Mouse (Mus musculus) liver, postnatal 0 days (tissue): Measurements from ENCODE around the gene H2-DMa. TPM values are rescaled to one million over a fixed set of nuclear protein-coding genes. Genes with fewer than 3 reads are reported as not detected.
A peak's percentile ranks its signal among the peaks of the same experiment; 100 is the strongest.

ENCODE experiments used
- ATAC-seq: fragments of 200-750 bp; cut with Nextera tagmentation; 2 replicates; pipeline ENCODE4 v1.8.0; 2017; ENCODE audit warnings: mild to moderate bottlenecking, moderate library complexity
- DNase-seq: peaks from one replicate; pipeline ENCODE4 v3.0.0-alpha.2; 2016
- H3K27ac ChIP-seq: fragments of 300-500 bp; sonication (generic); 2 replicates; pipeline ENCODE4 v1.5.1; 2014; ENCODE audit warnings: antibody characterized with exemption, moderate library complexity, mild to moderate bottlenecking, low read depth
- H3K27me3 ChIP-seq: fragments of 300-500 bp; sonication (generic); 2 replicates; pipeline ENCODE4 v1.6.1; 2014; ENCODE audit warnings: low read length, control low read depth, mixed read lengths; ENCODE audit not compliant: insufficient read depth
- H3K36me3 ChIP-seq: fragments of 300-500 bp; sonication (generic); replicated peaks from 2 replicates; pipeline ENCODE4 v1.6.1; 2014; ENCODE audit warnings: mild to moderate bottlenecking, control low read depth, low read length, moderate library complexity, mixed read lengths; ENCODE audit not compliant: insufficient read depth
- H3K4me1 ChIP-seq: fragments of 300-500 bp; sonication (generic); 2 replicates; pipeline ENCODE4 v1.6.1; 2014; ENCODE audit warnings: antibody characterized with exemption, mild to moderate bottlenecking, control low read depth; ENCODE audit not compliant: insufficient read depth
- H3K4me2 ChIP-seq: fragments of 300-500 bp; sonication (generic); 2 replicates; pipeline ENCODE4 v1.6.1; 2014; ENCODE audit warnings: low read depth, mild to moderate bottlenecking, low read length, moderate library complexity, mixed read lengths
- H3K4me3 ChIP-seq: fragments of 300-500 bp; sonication (generic); 2 replicates; pipeline ENCODE4 v1.5.1; 2014; ENCODE audit warnings: low read depth, low read length
- H3K9ac ChIP-seq: fragments of 300-500 bp; sonication (generic); replicated peaks from 2 replicates; pipeline ENCODE4 v1.6.1; 2014; ENCODE audit warnings: mild to moderate bottlenecking, moderate library complexity
- H3K9me3 ChIP-seq: fragments of 300-500 bp; sonication (generic); 2 replicates; pipeline ENCODE4 v1.6.1; 2016; ENCODE audit warnings: mild to moderate bottlenecking, control low read depth, low read length, mixed read lengths
- CTCF ChIP-seq: sonication (generic); IDR thresholded peaks from 2 replicates; pipeline ENCODE4 v1.5.1; 2016; ENCODE audit warnings: antibody characterized with exemption, low read depth
- EP300 ChIP-seq: IDR thresholded peaks from 2 replicates; pipeline ENCODE4 v1.6.1; 2016; ENCODE audit warnings: antibody characterized with exemption, low read depth, mild to moderate bottlenecking
- WGBS: fragments of 180-500 bp; shearing (Covaris S2); extraction: QIAGEN DNeasy Blood & Tissue Kit; methylation state at CpG from one replicate; pipeline ENCODE4 v1.1.7; 2014; ENCODE audit not compliant: insufficient replicate concordance; 5-methylcytosine and 5-hydroxymethylcytosine counted together
- polyA plus RNA-seq: library from polyadenylated mRNA; unstranded; fragments of >200 nt; fragmentation: Nextera tagmentation; extraction: Ambion mirVana; gene quantifications from 2 replicates; pipeline ENCODE4 v1.2.1, GENCODE M21; 2015

Gene H2-DMa
- polyA plus RNA-seq, 1 experiment from 2014 or later, result 11.9 TPM

DNA sequence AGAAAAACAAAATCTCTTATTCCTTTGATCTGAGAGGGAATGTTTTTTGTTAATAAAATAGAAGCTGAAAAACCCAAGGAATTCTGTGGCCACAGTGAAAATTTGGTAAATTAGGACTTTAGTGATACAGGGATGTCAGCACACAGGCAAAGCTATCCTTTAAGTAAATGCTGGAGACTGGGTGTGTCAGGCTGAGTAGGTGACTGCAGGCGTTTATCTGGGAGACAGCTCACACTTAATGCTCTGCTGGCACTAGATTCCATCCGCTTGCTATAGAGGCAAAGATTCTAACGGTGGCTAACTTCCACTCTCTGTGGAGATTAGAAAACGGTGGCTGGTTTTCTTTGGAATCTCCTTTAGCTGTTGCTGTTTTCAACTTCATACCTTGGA, 51.1 kb downstream of the H2-DMa start:
- Histone ChIP-seq H3K4me2 (peak overlapping the region; percentile 68; the same call in 1 of the 2 replicates), H3K9me3 (no peaks in the 10 kb centered on the region), H3K9ac (no peak overlapping the region), H3K27ac (no peak overlapping the region), H3K4me1 (peaks cover 3% of the 10 kb centered on the region), H3K27me3 (no peaks in the 10 kb centered on the region), H3K36me3 (no peaks in the 10 kb centered on the region), H3K4me3 (no peak overlapping the region)
- ATAC-seq, result peak; percentile 35
- 8% methylated on average over 4 of the region's 4 CpGs for WGBS
- TF ChIP-seq EP300 (no peak), CTCF (no peak)
- DNase-seq, result no peak

DNA sequence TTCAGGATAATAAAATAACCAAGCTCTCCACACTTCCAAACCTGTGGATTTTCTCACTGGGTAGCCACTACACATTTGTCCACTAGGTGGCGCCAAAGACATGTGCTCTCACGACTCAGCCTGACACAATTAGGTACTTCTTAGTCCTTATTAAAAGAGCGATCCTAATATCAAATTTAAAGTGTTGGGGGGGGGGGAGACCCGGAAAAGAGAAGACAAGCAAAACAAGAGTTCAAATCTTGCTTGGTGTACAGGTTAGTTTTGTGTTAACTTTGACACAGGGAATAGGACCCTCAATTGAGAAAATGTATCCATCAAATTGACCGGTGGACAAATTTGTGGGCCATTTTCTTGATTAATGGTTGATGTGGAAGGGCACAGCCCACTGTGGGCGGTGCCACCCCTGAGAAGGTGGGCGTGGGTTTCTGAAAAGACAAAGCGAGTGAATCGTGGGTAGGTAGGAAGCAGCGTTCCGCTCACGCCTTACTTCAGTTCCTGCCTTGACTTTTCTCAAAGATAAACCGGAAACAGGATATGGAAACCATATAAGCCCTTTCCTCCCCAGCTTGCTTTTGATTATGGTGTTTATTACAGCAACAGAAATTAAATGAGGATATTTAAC, 51.6 kb downstream of the H2-DMa start:
- peak overlapping the region; percentile 68 for H3K4me2 ChIP-seq
- 14% methylated on average over 13 of the region's 13 CpGs for WGBS
- peaks cover 3% of the 10 kb centered on the region for H3K4me1 ChIP-seq
- no peaks in the 10 kb centered on the region for H3K9me3 ChIP-seq
- H3K36me3 ChIP-seq, result no peaks in the 10 kb centered on the region
- ATAC-seq, result peak; percentile 78
- H3K4me3 ChIP-seq, result peak overlapping the region; percentile 28
- peak overlapping the region; percentile 40; the same call in 1 of the 2 replicates for H3K27ac ChIP-seq
- 0 out of 2 replicates have a peak overlapping the region, but pooled peaks have one; percentile 21 for H3K9ac ChIP-seq
- peak; percentile 97 for TF ChIP-seq CTCF
- TF ChIP-seq EP300, result no peak
- H3K27me3 ChIP-seq, result no peaks in the 10 kb centered on the region
- DNase-seq, result peak; percentile 86

DNA sequence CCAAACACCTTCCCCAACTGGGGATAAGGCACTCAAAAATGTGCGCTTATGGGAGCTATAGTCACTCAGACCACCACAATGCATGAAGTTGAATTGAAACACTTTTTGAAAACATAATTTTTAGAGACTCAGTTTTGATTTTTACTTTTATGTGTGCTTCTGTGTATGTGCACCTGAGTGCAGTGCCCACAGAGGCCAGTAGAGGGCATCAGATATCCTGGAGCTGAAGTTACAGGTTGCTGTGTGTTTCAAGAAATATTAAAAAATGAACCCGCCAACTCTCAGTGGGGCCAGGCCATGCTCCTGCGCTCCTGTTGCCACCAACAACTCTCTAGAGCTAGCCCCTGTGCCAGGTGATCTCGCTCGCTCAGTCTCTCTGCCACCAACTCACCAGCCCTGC, 53.2 kb downstream of the H2-DMa start:
- Histone ChIP-seq H3K27ac (no peak overlapping the region), H3K4me3 (no peak overlapping the region), H3K9me3 (no peaks in the 10 kb centered on the region), H3K36me3 (no peaks in the 10 kb centered on the region), H3K4me1 (peaks cover 3% of the 10 kb centered on the region), H3K9ac (no peak overlapping the region), H3K27me3 (no peaks in the 10 kb centered on the region), H3K4me2 (no peak overlapping the region)
- DNase-seq (no peak), ATAC-seq (no peak)
- 95% methylated on average over 5 of the region's 5 CpGs for WGBS
- TF ChIP-seq EP300 (no peak), CTCF (peak; percentile 43; the same call in 1 of the 2 replicates)

DNA sequence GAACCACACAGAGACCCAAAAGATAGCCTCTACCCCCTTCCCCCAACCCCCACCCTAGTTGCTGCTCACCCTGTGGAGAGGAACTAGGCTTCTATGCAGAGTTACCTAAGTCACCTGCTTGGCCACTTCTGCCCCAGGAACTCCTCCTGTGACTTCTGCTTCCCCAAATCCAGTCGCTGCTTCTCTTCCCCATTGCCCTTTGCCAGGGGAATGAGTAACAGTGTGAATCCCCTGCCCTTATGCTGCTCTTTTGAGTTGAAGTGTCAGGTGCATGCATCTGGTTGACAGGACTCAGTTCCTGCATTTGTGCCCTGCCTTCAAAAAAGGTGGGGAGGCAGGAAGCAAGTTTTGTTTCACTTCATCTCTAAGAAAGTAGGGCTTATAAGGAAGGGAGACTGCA, 54.7 kb downstream of the H2-DMa start:
- no peaks in the 10 kb centered on the region for H3K36me3 ChIP-seq
- H3K27me3 ChIP-seq, result no peaks in the 10 kb centered on the region
- H3K4me3 ChIP-seq, result no peak overlapping the region
- H3K27ac ChIP-seq, result no peak overlapping the region
- TF ChIP-seq CTCF (no peak), EP300 (no peak)
- 33% methylated on average over 1 of the region's 1 CpGs for WGBS
- H3K4me1 ChIP-seq, result peaks cover 3% of the 10 kb centered on the region
- no peak overlapping the region for H3K4me2 ChIP-seq
- H3K9ac ChIP-seq, result no peak overlapping the region
- no peaks in the 10 kb centered on the region for H3K9me3 ChIP-seq
- DNase-seq, result no peak
- no peak for ATAC-seq

DNA sequence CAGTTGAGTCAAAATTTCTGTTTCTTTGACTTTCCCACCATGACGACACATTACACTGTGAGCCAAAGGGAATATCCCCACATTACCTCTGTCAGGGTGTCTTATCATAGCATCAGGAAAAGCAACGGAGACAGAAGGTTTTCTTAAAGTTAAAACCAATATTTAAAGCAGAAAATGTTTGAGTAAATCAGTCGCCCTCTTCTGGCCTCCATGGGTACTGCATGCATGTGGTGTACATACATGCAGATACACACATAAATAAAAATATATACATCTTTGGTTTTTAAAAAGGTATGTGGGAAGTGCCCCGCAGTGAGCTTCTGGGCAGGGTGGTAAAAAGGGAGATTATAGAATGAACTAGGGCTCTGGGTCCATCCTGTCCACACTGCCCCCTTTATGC, 57.8 kb downstream of the H2-DMa start:
- WGBS, result 68% methylated on average over 4 of the region's 4 CpGs
- TF ChIP-seq EP300 (no peak), CTCF (peak; percentile 52)
- no peak overlapping the region for H3K4me3 ChIP-seq
- ATAC-seq, result no peak
- H3K27me3 ChIP-seq, result no peaks in the 10 kb centered on the region
- DNase-seq, result peak; percentile 47
- H3K36me3 ChIP-seq, result no peaks in the 10 kb centered on the region
- no peaks in the 10 kb centered on the region for H3K9me3 ChIP-seq
- H3K27ac ChIP-seq, result no peak overlapping the region
- no peak overlapping the region for H3K4me2 ChIP-seq
- H3K4me1 ChIP-seq, result peaks cover 6% of the 10 kb centered on the region; the same call in 1 of the 2 replicates
- H3K9ac ChIP-seq, result no peak overlapping the region

DNA sequence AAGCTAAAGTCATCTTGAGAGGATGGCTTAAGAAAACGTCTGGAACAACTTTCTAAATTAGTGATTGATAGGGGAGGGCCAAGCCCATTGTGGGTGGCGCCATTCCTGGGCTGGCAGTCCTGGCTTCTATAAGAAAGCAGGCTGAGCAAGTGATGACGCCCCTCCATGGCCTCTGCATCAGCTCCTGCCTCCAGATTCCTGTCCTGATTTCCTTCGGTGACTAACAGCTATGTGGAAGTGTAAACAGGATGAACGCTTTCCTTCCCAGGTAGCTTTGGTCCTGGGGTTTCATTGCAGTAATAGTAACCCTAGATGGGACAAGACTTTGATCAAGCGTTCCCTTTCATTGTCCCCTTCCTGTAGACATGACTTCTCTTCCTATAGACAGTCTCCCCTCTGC, 59.7 kb downstream of the H2-DMa start:
- no peak overlapping the region for H3K27ac ChIP-seq
- no peak overlapping the region for H3K4me3 ChIP-seq
- no peak overlapping the region for H3K9ac ChIP-seq
- no peaks in the 10 kb centered on the region for H3K36me3 ChIP-seq
- TF ChIP-seq EP300, result no peak
- no peak for TF ChIP-seq CTCF
- H3K4me1 ChIP-seq, result peaks cover 6% of the 10 kb centered on the region; the same call in 1 of the 2 replicates
- no peak overlapping the region for H3K4me2 ChIP-seq
- H3K9me3 ChIP-seq, result no peaks in the 10 kb centered on the region
- 64% methylated on average over 6 of the region's 6 CpGs for WGBS
- ATAC-seq (no peak), DNase-seq (no peak)
- H3K27me3 ChIP-seq, result no peaks in the 10 kb centered on the region
